Mouse (Mus musculus) neural tube, embryonic 11.5 days (tissue): ENCODE data around the gene Mgmt. TPM values are rescaled to one million over a fixed set of nuclear protein-coding genes. Genes with fewer than 3 reads are reported as not detected.

Experiments used
- ATAC-seq: fragments of 200-750 bp; cut with Nextera tagmentation; 2 replicates; pipeline ENCODE4 v1.8.0; 2017; ENCODE audit warnings: moderate number of reproducible peaks, mild to moderate bottlenecking, moderate TSS enrichment, moderate library complexity; ENCODE audit not compliant: insufficient read depth, low FRiP score, low TSS enrichment
- DNase-seq: peaks from one replicate; pipeline ENCODE4 v3.0.0-alpha.2; 2015; ENCODE audit warnings: low spot score
- H3K27ac ChIP-seq: fragments of 300-500 bp; sonication (generic); 2 replicates; pipeline ENCODE4 v1.5.1; 2014; ENCODE audit warnings: low read depth, mild to moderate bottlenecking, low read length
- H3K27me3 ChIP-seq: fragments of 300-500 bp; sonication (generic); 2 replicates; pipeline ENCODE4 v1.6.1; 2014; ENCODE audit warnings: mild to moderate bottlenecking, low read length, mixed read lengths; ENCODE audit not compliant: control insufficient read depth, insufficient read depth
- H3K36me3 ChIP-seq: fragments of 300-500 bp; sonication (generic); 2 replicates; pipeline ENCODE4 v1.6.1; 2014; ENCODE audit warnings: mild to moderate bottlenecking, low read length, moderate library complexity, mixed read lengths; ENCODE audit not compliant: control insufficient read depth, insufficient read depth
- H3K4me1 ChIP-seq: fragments of 300-500 bp; sonication (generic); 2 replicates; pipeline ENCODE4 v1.6.1; 2014; ENCODE audit warnings: low read length, mixed read lengths; ENCODE audit not compliant: control insufficient read depth, insufficient read depth
- H3K4me2 ChIP-seq: fragments of 300-500 bp; sonication (generic); 2 replicates; pipeline ENCODE4 v1.6.1; 2014; ENCODE audit warnings: low read depth, mild to moderate bottlenecking, moderate library complexity
- H3K4me3 ChIP-seq: fragments of 300-500 bp; sonication (generic); 2 replicates; pipeline ENCODE4 v1.5.1; 2014; ENCODE audit warnings: low read depth, low read length
- H3K9ac ChIP-seq: fragments of 300-500 bp; sonication (generic); 2 replicates; pipeline ENCODE4 v1.6.1; 2014; ENCODE audit warnings: mild to moderate bottlenecking, low read length
- H3K9me3 ChIP-seq: fragments of 300-500 bp; sonication (generic); 2 replicates; pipeline ENCODE4 v1.6.1; 2016; ENCODE audit warnings: low read length; ENCODE audit not compliant: control insufficient read depth
- WGBS: fragments of 180-500 bp; shearing (Covaris S2); extraction: QIAGEN DNeasy Blood & Tissue Kit; methylation state at CpG from one replicate; pipeline ENCODE4 v1.1.7; 2014; 5-methylcytosine and 5-hydroxymethylcytosine counted together
- polyA plus RNA-seq: library from polyadenylated mRNA; unstranded; fragments of >200 nt; fragmentation: Nextera tagmentation; extraction: Ambion mirVana; gene quantifications from 2 replicates; pipeline ENCODE4 v1.2.1, GENCODE M21; 2014

Gene Mgmt
- polyA plus RNA-seq, 1 experiment from 2014 or later = 4.2 TPM

GRCm38 (mm10) chr7:136888161-136888560, 6.3 kb upstream of the Mgmt start:
- Histone ChIP-seq H3K27me3 (no peaks in the 10 kb centered on the region), H3K9ac (no peak overlapping the region), H3K27ac (no peak overlapping the region), H3K36me3 (no peaks in the 10 kb centered on the region), H3K9me3 (no peaks in the 10 kb centered on the region), H3K4me3 (no peak overlapping the region), H3K4me1 (no peaks in the 10 kb centered on the region), H3K4me2 (no peak overlapping the region)
- WGBS = 87% methylated on average over 6 of the region's 6 CpGs
- ATAC-seq (no peak), DNase-seq (no peak)

GRCm38 (mm10) chr7:136895356-136895755, 942 bp downstream of the Mgmt start:
- Histone ChIP-seq H3K36me3 (no peaks in the 10 kb centered on the region), H3K4me2 (no peak overlapping the region), H3K4me3 (no peak overlapping the region), H3K9me3 (no peaks in the 10 kb centered on the region), H3K9ac (no peak overlapping the region), H3K4me1 (peaks cover 3% of the 10 kb centered on the region; the same call in 1 of the 2 replicates), H3K27me3 (no peaks in the 10 kb centered on the region), H3K27ac (no peak overlapping the region)
- DNase-seq (no peak), ATAC-seq (no peak)
- 91% methylated on average over 1 of the region's 1 CpGs for WGBS

- H3K4me3 ChIP-seq = no peak overlapping the region
- no peaks in the 10 kb centered on the region for H3K36me3 ChIP-seq
- DNase-seq (no peak), ATAC-seq (no peak)
- H3K4me1 ChIP-seq = peaks cover 3% of the 10 kb centered on the region; the same call in 1 of the 2 replicates
- H3K27ac ChIP-seq = no peak overlapping the region
- H3K9ac ChIP-seq = no peak overlapping the region
- no peaks in the 10 kb centered on the region for H3K9me3 ChIP-seq
- WGBS = 89% methylated on average over 7 of the region's 7 CpGs
- H3K4me2 ChIP-seq = no peak overlapping the region
- H3K27me3 ChIP-seq = no peaks in the 10 kb centered on the region
Measured at GRCm38 (mm10) chr7:136895851-136896250, 1.4 kb downstream of the Mgmt start.

GRCm38 (mm10) chr7:136897481-136897880, 3.1 kb downstream of the Mgmt start:
- Histone ChIP-seq H3K4me2 (no peak overlapping the region), H3K27ac (no peak overlapping the region), H3K36me3 (no peaks in the 10 kb centered on the region), H3K27me3 (no peaks in the 10 kb centered on the region), H3K4me3 (no peak overlapping the region), H3K4me1 (peaks cover 3% of the 10 kb centered on the region; the same call in 1 of the 2 replicates), H3K9ac (no peak overlapping the region), H3K9me3 (no peaks in the 10 kb centered on the region)
- DNase-seq = no peak
- ATAC-seq = no peak
- WGBS = 81% methylated on average over 1 of the region's 1 CpGs

GRCm38 (mm10) chr7:136898005-136898404, 3.6 kb downstream of the Mgmt start:
- Histone ChIP-seq H3K27me3 (no peaks in the 10 kb centered on the region), H3K4me1 (peaks cover 3% of the 10 kb centered on the region; the same call in 1 of the 2 replicates), H3K4me2 (no peak overlapping the region), H3K27ac (no peak overlapping the region), H3K4me3 (no peak overlapping the region), H3K36me3 (no peaks in the 10 kb centered on the region), H3K9me3 (no peaks in the 10 kb centered on the region), H3K9ac (no peak overlapping the region)
- no peak for ATAC-seq
- no peak for DNase-seq
- 84% methylated on average over 4 of the region's 4 CpGs for WGBS

- Histone ChIP-seq H3K4me1 (no peaks in the 10 kb centered on the region), H3K9me3 (no peaks in the 10 kb centered on the region), H3K4me2 (no peak overlapping the region), H3K36me3 (no peaks in the 10 kb centered on the region), H3K9ac (no peak overlapping the region), H3K27ac (no peak overlapping the region), H3K4me3 (no peak overlapping the region), H3K27me3 (no peaks in the 10 kb centered on the region)
- ATAC-seq = no peak
- DNase-seq = no peak
- 95% methylated on average over 11 of the region's 11 CpGs for WGBS
Measured at GRCm38 (mm10) chr7:136908616-136909144, 14.3 kb downstream of the Mgmt start.

GRCm38 (mm10) chr7:136912901-136913300, 18.5 kb downstream of the Mgmt start:
- Histone ChIP-seq H3K27me3 (no peaks in the 10 kb centered on the region), H3K27ac (no peak overlapping the region), H3K9ac (no peak overlapping the region), H3K4me1 (no peaks in the 10 kb centered on the region), H3K9me3 (no peaks in the 10 kb centered on the region), H3K36me3 (no peaks in the 10 kb centered on the region), H3K4me2 (no peak overlapping the region), H3K4me3 (no peak overlapping the region)
- ATAC-seq = no peak
- no peak for DNase-seq
- WGBS = 91% methylated on average over 4 of the region's 4 CpGs

GRCm38 (mm10) chr7:136916021-136916420, 21.6 kb downstream of the Mgmt start:
- Histone ChIP-seq H3K4me3 (no peak overlapping the region), H3K9ac (no peak overlapping the region), H3K4me2 (no peak overlapping the region), H3K27me3 (no peaks in the 10 kb centered on the region), H3K9me3 (no peaks in the 10 kb centered on the region), H3K27ac (no peak overlapping the region), H3K4me1 (no peaks in the 10 kb centered on the region), H3K36me3 (no peaks in the 10 kb centered on the region)
- DNase-seq (no peak), ATAC-seq (no peak)
- WGBS = 88% methylated on average over 3 of the region's 3 CpGs

- ATAC-seq (no peak), DNase-seq (no peak)
- H3K4me3 ChIP-seq = no peak overlapping the region
- no peak overlapping the region for H3K4me2 ChIP-seq
- H3K36me3 ChIP-seq = no peaks in the 10 kb centered on the region
- H3K9me3 ChIP-seq = no peaks in the 10 kb centered on the region
- H3K4me1 ChIP-seq = peaks cover 7% of the 10 kb centered on the region
- H3K9ac ChIP-seq = no peak overlapping the region
- H3K27ac ChIP-seq = no peak overlapping the region
- 91% methylated on average over 12 of the region's 12 CpGs for WGBS
- H3K27me3 ChIP-seq = no peaks in the 10 kb centered on the region
Measured at GRCm38 (mm10) chr7:136920976-136921755, 26.8 kb downstream of the Mgmt start.
